Mouse (Mus musculus): ENCODE data around the gene Agap3. TPM values are rescaled to one million over a fixed set of nuclear protein-coding genes. Genes with fewer than 3 reads are reported as not detected.

Agap3 gene
- total RNA-seq, 2 experiments from 2014 or later = 651 to 655 TPM

GRCm38 (mm10) chr5:24443204-24443603 is 8.8 kb upstream of the Agap3 start:
- Histone ChIP-seq H3K4me3 (no peak overlapping the region), H3K27ac (no peak overlapping the region)
- TF ChIP-seq CTCF (conservative IDR thresholded peaks at IDR 0.05) = no peak
- DNase-seq (ENCODE audit: low spot score in 2 of 2) = no peak

DNA sequence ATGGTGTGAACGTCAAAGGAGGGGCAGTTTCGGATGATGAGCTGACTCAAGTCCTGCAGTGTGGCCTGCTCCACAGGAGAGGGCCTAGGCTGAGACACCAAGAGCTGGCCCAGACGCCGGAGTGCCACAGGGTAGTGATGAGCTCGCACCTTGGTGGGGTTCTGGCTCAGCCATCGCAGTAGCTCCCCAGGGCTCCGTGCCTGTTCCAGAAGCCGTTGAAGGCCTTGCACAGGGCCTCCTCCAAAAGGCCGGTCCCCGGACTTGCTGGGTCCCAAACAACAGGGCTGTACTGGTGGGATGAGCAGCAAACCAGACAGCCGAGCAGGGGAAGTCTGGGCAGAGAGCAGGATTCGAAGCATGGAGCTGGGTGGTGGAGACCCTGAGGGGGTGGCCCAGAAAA is 8.1 kb upstream of the Agap3 start:
- no peak for DNase-seq (ENCODE audit: low spot score in 2 of 2)
- Histone ChIP-seq H3K4me3 (peak overlapping the region; percentile 77), H3K27ac (peak overlapping the region; percentile 97)
- TF ChIP-seq CTCF (conservative IDR thresholded peaks at IDR 0.05) = no peak

- peak; percentile 95 for DNase-seq (ENCODE audit: low spot score in 2 of 2)
- Histone ChIP-seq H3K27ac (peak within 1 kb of the TSS; percentile 97), H3K4me3 (peak within 1 kb of the TSS; percentile 77)
- TF ChIP-seq CTCF (conservative IDR thresholded peaks at IDR 0.05) = no peak
Observed at GRCm38 (mm10) chr5:24444746-24445427, 7.1 kb upstream of the Agap3 start, which contains the start of gene Fastk. Gene Fastk, minus strand, starts transcription at chr5:24445287.

DNA sequence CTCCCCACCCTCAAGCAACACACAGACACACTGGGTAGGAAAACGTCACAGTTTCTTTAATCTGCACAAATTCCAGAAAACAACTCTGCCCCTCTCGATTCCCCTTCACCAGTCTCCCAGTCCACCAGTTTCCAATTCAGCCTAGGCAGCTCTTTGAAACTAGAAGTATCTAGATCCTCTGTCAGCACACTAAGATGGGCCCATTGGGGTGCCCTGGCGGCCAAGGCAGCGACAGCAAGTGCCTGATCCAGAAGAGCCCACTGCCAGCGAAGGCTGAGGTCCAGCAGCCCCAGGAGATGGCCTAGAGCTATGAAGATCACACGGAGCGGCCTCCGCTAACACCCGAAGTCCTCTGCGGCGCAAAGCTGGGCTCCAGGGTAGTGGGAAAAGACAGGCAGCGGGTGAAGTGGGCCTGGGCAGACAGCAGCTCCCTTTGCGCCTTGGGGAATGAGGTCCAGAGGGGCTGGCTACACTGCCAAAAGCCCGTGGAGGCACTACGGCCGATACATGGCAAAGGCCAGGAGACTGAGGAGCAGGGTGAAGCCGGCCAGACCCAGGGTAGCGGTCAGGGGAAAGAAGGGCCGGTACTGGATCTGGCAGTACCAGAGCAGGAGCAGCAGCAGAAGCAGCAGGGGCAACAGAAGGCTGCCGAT is 6.4 kb upstream of the Agap3 start:
- TF ChIP-seq CTCF (conservative IDR thresholded peaks at IDR 0.05) = peak; percentile 51
- peak overlapping the region; percentile 77 for H3K4me3 ChIP-seq
- H3K27ac ChIP-seq = peak overlapping the region; percentile 97
- no peak for DNase-seq (ENCODE audit: low spot score in 2 of 2)

GRCm38 (mm10) chr5:24446630-24447029 is 5.3 kb upstream of the Agap3 start:
- Histone ChIP-seq H3K27ac (no peak overlapping the region), H3K4me3 (no peak overlapping the region)
- DNase-seq (ENCODE audit: low spot score in 2 of 2) = no peak
- TF ChIP-seq CTCF (conservative IDR thresholded peaks at IDR 0.05) = no peak

- DNase-seq (ENCODE audit: low spot score in 2 of 2) = peak; percentile 79 to 85
- Histone ChIP-seq H3K27ac (peak within 1 kb of the TSS; percentile 94), H3K4me3 (peak within 1 kb of the TSS; percentile 93)
- TF ChIP-seq CTCF (conservative IDR thresholded peaks at IDR 0.05) = no peak
Observed at GRCm38 (mm10) chr5:24447624-24448298, 4.2 kb upstream of the Agap3 start, which contains the start of gene Tmub1. Gene Tmub1, minus strand, starts transcription at chr5:24447854.

DNA sequence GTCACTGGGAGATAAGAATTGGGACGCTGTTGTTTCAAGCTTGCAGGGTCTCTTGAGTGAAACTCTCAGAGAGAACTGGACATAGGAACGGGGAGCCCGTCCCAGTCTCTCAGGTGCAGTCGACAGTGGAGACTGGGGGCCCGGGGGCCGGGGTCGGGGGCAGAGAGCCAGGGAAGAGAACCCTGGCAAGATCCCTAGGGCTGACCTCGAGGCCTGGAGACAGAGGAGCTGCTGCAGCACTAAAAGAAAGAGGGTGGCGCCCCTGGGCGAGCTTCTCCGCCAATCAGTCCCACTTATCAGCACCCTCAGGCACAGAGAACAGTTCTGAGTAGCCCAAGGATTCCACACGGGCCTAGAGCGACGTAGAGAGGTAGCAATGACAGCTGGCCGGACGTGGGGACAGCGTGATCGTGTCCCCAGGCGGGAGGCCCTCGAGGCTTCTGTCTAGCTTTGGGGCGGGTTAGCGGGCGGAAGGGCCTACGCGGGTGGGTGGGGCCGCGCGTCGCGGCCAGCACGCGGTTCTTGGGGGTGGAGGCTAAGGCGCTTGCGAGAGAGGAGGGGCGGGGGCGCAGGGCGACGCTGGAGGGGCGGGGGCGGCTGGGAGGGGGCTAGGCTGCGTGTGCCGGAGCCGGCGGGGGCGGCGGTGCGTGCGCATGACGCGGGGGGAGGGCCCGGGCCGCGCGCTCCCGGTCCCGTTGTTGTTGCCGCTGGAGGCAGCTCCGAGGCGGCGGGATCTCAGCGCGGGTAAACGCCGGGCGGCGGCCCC is 530 bp upstream of the Agap3 start:
- H3K4me3 ChIP-seq = peak overlapping the region; percentile 91
- peak overlapping the region; percentile 96 for H3K27ac ChIP-seq
- peak; percentile 80 to 88 for DNase-seq (ENCODE audit: low spot score in 2 of 2)
- no peak; the same call in 1 of the 2 replicates for TF ChIP-seq CTCF (conservative IDR thresholded peaks at IDR 0.05)

DNA sequence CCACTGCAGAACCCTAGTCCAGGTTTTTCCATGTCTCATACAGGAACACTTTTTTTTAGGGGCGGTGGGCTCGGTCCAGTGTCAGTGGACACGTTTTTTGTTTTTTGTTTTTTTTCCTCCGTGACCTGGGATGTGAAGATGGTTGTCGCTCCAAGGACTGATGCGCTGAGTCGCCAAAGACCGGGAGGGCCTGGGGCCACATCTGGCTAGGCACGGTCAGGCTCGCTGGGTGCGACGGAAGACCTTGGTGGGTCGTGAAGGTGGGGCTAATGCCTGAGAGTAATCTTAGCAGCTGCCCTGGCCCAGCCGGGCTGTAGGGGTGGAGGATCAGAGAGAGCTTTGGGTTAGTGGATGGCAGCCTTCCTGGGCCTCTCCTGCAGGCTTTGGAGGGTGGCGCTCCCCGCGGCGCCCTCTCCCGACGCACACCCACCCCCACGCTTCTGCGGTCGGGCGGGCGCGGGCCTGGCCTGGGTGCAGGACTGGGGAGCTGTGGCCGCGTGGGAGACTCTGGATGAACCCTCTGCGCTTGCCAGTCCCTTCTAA is 785 bp downstream of the Agap3 start:
- TF ChIP-seq CTCF (conservative IDR thresholded peaks at IDR 0.05) = no peak; the same call in 1 of the 2 replicates
- DNase-seq (ENCODE audit: low spot score in 2 of 2) = peak in 1 of 2 experiments; percentile 45
- Histone ChIP-seq H3K27ac (peak overlapping the region; percentile 94), H3K4me3 (peak overlapping the region; percentile 91)

- peak overlapping the region; percentile 91 for H3K4me3 ChIP-seq
- TF ChIP-seq CTCF (conservative IDR thresholded peaks at IDR 0.05) = no peak
- H3K27ac ChIP-seq = peak overlapping the region; percentile 94
- no peak for DNase-seq (ENCODE audit: low spot score in 2 of 2)
Observed at GRCm38 (mm10) chr5:24453283-24453984, 1.5 kb downstream of the Agap3 start.

GRCm38 (mm10) chr5:24453985-24454303 is 2.0 kb downstream of the Agap3 start:
- Histone ChIP-seq H3K4me3 (peak overlapping the region; percentile 91), H3K27ac (peak overlapping the region; percentile 94)
- TF ChIP-seq CTCF (conservative IDR thresholded peaks at IDR 0.05) = no peak
- DNase-seq (ENCODE audit: low spot score in 2 of 2) = no peak

- no peak for TF ChIP-seq CTCF (conservative IDR thresholded peaks at IDR 0.05)
- H3K4me3 ChIP-seq = peak overlapping the region; percentile 27
- 0 out of 2 replicates have a peak overlapping the region, but pooled peaks have one; percentile 23 for H3K27ac ChIP-seq
- DNase-seq (ENCODE audit: low spot score in 2 of 2) = no peak
Observed at GRCm38 (mm10) chr5:24455076-24455475, 3.1 kb downstream of the Agap3 start.

GRCm38 (mm10) chr5:24455613-24456012 is 3.6 kb downstream of the Agap3 start:
- TF ChIP-seq CTCF (conservative IDR thresholded peaks at IDR 0.05) = no peak
- DNase-seq (ENCODE audit: low spot score in 2 of 2) = no peak
- Histone ChIP-seq H3K27ac (0 out of 2 replicates have a peak overlapping the region, but pooled peaks have one; percentile 23), H3K4me3 (peak overlapping the region; percentile 27)

Measured in layer of hippocampus, adult 2 months (tissue).